Mouse (Mus musculus): ENCODE measurements around the gene Phf13. TPM values are rescaled to one million over a fixed set of nuclear protein-coding genes. Genes with fewer than 3 reads are reported as not detected.
"Not testable (repeated sequence)": the region's sequence is repeated elsewhere in the genome, so short reads cannot be mapped to it uniquely, and the experiment has no call there.

Gene Phf13
- polyA plus RNA-seq, 1 experiment from 2014 or later, result 27.0 TPM

GRCm38 (mm10) chr4:152036464-152036863, 40.4 kb upstream of the Phf13 start:
- not testable (repeated sequence) for H3K27me3 ChIP-seq (ENCODE audit: control insufficient read depth, insufficient read depth, low read length); H3K4me1 ChIP-seq (replicated peaks; ENCODE audit: control insufficient read depth, insufficient read depth, low read length); H3K36me3 ChIP-seq (ENCODE audit: control insufficient read depth, insufficient read depth, low read length); H3K4me3 ChIP-seq (ENCODE audit: low read depth, low read length); DNase-seq (ENCODE audit: low spot score); H3K9ac ChIP-seq (ENCODE audit: low read length); H3K9me3 ChIP-seq (ENCODE audit: control insufficient read depth, low read length); ATAC-seq (replicated peaks; ENCODE audit: low FRiP score); H3K4me2 ChIP-seq (ENCODE audit: low read depth, low read length, severe bottlenecking); H3K27ac ChIP-seq (ENCODE audit: low read depth, low read length)
- 92% methylated on average over 6 of the region's 6 CpGs for WGBS

DNA sequence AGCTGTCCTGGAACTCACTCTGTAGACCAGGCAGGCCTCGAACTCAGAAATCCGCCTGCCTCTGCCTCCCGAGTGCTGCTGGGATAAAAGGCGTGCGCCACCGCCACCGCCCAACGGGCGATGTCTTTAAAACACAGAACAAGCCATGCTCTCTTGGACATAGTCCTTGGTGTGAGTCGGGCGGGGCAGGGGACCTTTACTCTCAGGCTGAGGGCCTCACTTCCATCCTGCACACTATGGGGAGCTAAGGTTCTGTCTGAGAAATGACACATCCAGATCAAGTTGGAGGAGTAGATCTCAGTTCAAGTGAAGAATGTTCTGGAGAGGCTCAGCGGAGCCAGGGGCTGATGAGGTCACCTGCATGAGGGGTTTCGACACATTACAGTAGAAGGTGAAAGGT, 36.9 kb upstream of the Phf13 start:
- Histone ChIP-seq H3K9ac (ENCODE audit: low read length) (no peak overlapping the region), H3K4me2 (ENCODE audit: low read depth, low read length, severe bottlenecking) (no peak overlapping the region), H3K27me3 (ENCODE audit: control insufficient read depth, insufficient read depth, low read length) (no peaks in the 10 kb centered on the region; the same call in 1 of the 2 replicates), H3K27ac (ENCODE audit: low read depth, low read length) (no peak overlapping the region), H3K4me3 (ENCODE audit: low read depth, low read length) (no peak overlapping the region), H3K4me1 (replicated peaks; ENCODE audit: control insufficient read depth, insufficient read depth, low read length) (peaks cover 8% of the 10 kb centered on the region), H3K9me3 (ENCODE audit: control insufficient read depth, low read length) (no peaks in the 10 kb centered on the region), H3K36me3 (ENCODE audit: control insufficient read depth, insufficient read depth, low read length) (no peaks in the 10 kb centered on the region)
- no peak for DNase-seq (ENCODE audit: low spot score)
- no peak for ATAC-seq (replicated peaks; ENCODE audit: low FRiP score)
- 92% methylated on average over 13 of the region's 13 CpGs for whole genome bisulfite sequencing

DNA sequence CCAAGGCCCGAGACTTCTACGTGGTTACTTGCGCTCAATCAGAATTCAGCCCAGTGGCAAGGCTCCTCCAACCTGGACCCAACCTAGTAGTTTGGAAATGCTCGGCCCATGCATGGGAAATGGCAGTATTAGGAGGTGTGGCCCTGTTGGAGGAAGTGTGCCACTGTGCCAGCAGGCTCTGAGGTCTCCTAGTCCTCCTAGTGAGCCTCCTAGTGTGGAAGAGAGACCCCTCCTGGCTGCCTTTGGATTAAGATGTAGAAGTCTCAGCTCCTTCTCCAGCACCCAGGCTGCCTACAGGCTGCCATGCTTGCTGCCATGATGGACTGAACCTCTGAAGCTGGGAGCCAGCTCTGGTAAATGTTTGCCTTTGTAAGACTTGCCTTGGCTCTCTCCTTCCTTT, 33.9 kb upstream of the Phf13 start:
- H3K36me3 ChIP-seq (ENCODE audit: control insufficient read depth, insufficient read depth, low read length), result no peaks in the 10 kb centered on the region; the same call in 1 of the 2 replicates
- H3K4me3 ChIP-seq (ENCODE audit: low read depth, low read length), result no peak overlapping the region
- DNase-seq (ENCODE audit: low spot score) (no peak), ATAC-seq (replicated peaks; ENCODE audit: low FRiP score) (no peak)
- no peaks in the 10 kb centered on the region for H3K9me3 ChIP-seq (ENCODE audit: control insufficient read depth, low read length)
- H3K9ac ChIP-seq (ENCODE audit: low read length), result no peak overlapping the region
- H3K4me2 ChIP-seq (ENCODE audit: low read depth, low read length, severe bottlenecking), result no peak overlapping the region
- WGBS, result 77% methylated on average over 4 of the region's 4 CpGs
- peaks cover 24% of the 10 kb centered on the region for H3K4me1 ChIP-seq (replicated peaks; ENCODE audit: control insufficient read depth, insufficient read depth, low read length)
- no peak overlapping the region for H3K27ac ChIP-seq (ENCODE audit: low read depth, low read length)
- H3K27me3 ChIP-seq (ENCODE audit: control insufficient read depth, insufficient read depth, low read length), result no peaks in the 10 kb centered on the region; the same call in 1 of the 2 replicates

- no peaks in the 10 kb centered on the region for H3K9me3 ChIP-seq (ENCODE audit: control insufficient read depth, low read length)
- H3K36me3 ChIP-seq (ENCODE audit: control insufficient read depth, insufficient read depth, low read length), result peaks cover 3% of the 10 kb centered on the region; the same call in 1 of the 2 replicates
- no peak overlapping the region for H3K9ac ChIP-seq (ENCODE audit: low read length)
- ATAC-seq (replicated peaks; ENCODE audit: low FRiP score), result no peak
- no peak overlapping the region for H3K4me2 ChIP-seq (ENCODE audit: low read depth, low read length, severe bottlenecking)
- no peak overlapping the region for H3K4me3 ChIP-seq (ENCODE audit: low read depth, low read length)
- WGBS, result 50% methylated on average over 5 of the region's 5 CpGs
- no peak overlapping the region for H3K27ac ChIP-seq (ENCODE audit: low read depth, low read length)
- no peak for DNase-seq (ENCODE audit: low spot score)
- H3K4me1 ChIP-seq (replicated peaks; ENCODE audit: control insufficient read depth, insufficient read depth, low read length), result peaks cover 24% of the 10 kb centered on the region
- no peaks in the 10 kb centered on the region; the same call in 1 of the 2 replicates for H3K27me3 ChIP-seq (ENCODE audit: control insufficient read depth, insufficient read depth, low read length)
These were observed 33.0 kb upstream of the Phf13 start for GRCm38 (mm10) chr4:152029087-152029486.

DNA sequence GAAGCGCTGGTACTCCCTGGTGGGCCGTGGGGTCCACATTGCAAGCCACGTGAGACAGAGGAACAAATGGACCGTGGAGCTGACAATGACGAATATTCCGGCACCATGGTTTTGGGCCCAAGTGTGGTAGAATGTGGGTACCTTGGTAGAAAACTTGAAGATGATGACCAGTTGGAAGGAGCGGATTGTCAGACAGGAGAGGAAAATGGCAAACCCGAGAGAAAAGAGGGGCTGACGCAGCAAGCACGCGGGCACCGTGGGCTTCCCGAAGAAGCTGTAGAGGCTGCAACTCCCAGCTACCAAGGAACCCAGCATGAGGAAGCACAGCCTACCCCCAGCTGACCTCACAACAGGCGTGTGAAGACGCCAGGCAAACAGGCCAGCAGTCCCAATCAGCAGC, 32.4 kb upstream of the Phf13 start:
- Histone ChIP-seq H3K4me1 (replicated peaks; ENCODE audit: control insufficient read depth, insufficient read depth, low read length) (peaks cover 24% of the 10 kb centered on the region), H3K4me2 (ENCODE audit: low read depth, low read length, severe bottlenecking) (peak overlapping the region; percentile 89), H3K27ac (ENCODE audit: low read depth, low read length) (no peak overlapping the region), H3K4me3 (ENCODE audit: low read depth, low read length) (peak overlapping the region; percentile 60; the same call in 1 of the 2 replicates), H3K27me3 (ENCODE audit: control insufficient read depth, insufficient read depth, low read length) (no peaks in the 10 kb centered on the region; the same call in 1 of the 2 replicates), H3K9ac (ENCODE audit: low read length) (no peak overlapping the region), H3K9me3 (ENCODE audit: control insufficient read depth, low read length) (no peaks in the 10 kb centered on the region), H3K36me3 (ENCODE audit: control insufficient read depth, insufficient read depth, low read length) (peaks cover 3% of the 10 kb centered on the region; the same call in 1 of the 2 replicates)
- no peak for ATAC-seq (replicated peaks; ENCODE audit: low FRiP score)
- WGBS, result 75% methylated on average over 15 of the region's 15 CpGs
- DNase-seq (ENCODE audit: low spot score), result no peak

GRCm38 (mm10) chr4:152027524-152027923, 31.5 kb upstream of the Phf13 start, which contains the start of gene Zbtb48:
Zbtb48 (minus strand) TSS chr4:152027671.
- ATAC-seq (replicated peaks; ENCODE audit: low FRiP score), result peak; percentile 98
- H3K4me2 ChIP-seq (ENCODE audit: low read depth, low read length, severe bottlenecking), result peak within 1 kb of the TSS; percentile 89
- H3K27me3 ChIP-seq (ENCODE audit: control insufficient read depth, insufficient read depth, low read length), result no peaks in the 10 kb centered on the region; the same call in 1 of the 2 replicates
- peaks cover 3% of the 10 kb centered on the region; the same call in 1 of the 2 replicates for H3K36me3 ChIP-seq (ENCODE audit: control insufficient read depth, insufficient read depth, low read length)
- under 1% methylated on average over 35 of the region's 35 CpGs for WGBS
- H3K9ac ChIP-seq (ENCODE audit: low read length), result peak within 1 kb of the TSS; percentile 66
- no peaks in the 10 kb centered on the region for H3K9me3 ChIP-seq (ENCODE audit: control insufficient read depth, low read length)
- DNase-seq (ENCODE audit: low spot score), result peak; percentile 97
- H3K27ac ChIP-seq (ENCODE audit: low read depth, low read length), result no peak within 1 kb of the TSS
- H3K4me1 ChIP-seq (replicated peaks; ENCODE audit: control insufficient read depth, insufficient read depth, low read length), result peaks cover 24% of the 10 kb centered on the region
- H3K4me3 ChIP-seq (ENCODE audit: low read depth, low read length), result peak within 1 kb of the TSS; percentile 60

DNA sequence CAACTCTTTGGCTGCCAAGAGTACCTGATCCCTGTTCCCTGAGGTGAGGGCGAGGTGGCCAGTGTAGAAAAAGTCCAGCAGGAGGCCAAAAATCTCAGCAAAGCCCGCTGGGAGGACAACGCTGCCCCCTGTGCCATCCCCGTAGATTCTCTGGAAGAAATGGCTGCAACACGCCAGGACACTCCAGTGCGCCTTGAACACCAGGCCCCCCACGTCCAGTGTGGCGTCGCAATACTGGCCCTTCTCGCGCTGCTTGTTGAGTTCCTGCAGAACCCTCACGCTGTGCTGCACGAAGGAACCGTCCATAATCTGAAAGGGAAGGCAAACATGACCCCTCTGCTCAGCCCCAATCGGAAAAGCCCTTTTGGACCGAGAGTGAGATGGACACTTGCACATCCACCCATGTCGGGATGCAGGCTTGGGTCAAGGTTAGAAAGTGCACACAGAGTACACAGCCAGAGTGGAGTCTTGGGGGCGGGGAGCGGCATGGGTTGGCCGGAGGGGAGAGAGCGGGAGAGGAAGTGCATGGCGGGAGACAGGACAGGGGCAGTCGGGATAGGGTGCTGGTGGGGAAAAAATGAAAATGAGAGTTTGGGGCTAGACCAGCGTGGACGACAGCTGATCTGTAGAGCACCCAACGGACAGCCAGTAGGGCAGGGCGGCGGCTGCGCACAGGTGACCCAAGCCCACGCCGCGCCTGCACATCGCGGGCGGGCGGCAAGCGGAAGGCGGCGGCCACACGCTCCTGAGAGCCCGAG, 30.9 kb upstream of the Phf13 start:
- no peaks in the 10 kb centered on the region; the same call in 1 of the 2 replicates for H3K27me3 ChIP-seq (ENCODE audit: control insufficient read depth, insufficient read depth, low read length)
- H3K36me3 ChIP-seq (ENCODE audit: control insufficient read depth, insufficient read depth, low read length), result peaks cover 3% of the 10 kb centered on the region; the same call in 1 of the 2 replicates
- peaks cover 24% of the 10 kb centered on the region for H3K4me1 ChIP-seq (replicated peaks; ENCODE audit: control insufficient read depth, insufficient read depth, low read length)
- DNase-seq (ENCODE audit: low spot score) (no peak), ATAC-seq (replicated peaks; ENCODE audit: low FRiP score) (no peak; the same call in none of the 2 replicates)
- WGBS, result 2% methylated on average over 39 of the region's 41 CpGs
- peak overlapping the region; percentile 66 for H3K9ac ChIP-seq (ENCODE audit: low read length)
- peak overlapping the region; percentile 60 for H3K4me3 ChIP-seq (ENCODE audit: low read depth, low read length)
- no peaks in the 10 kb centered on the region for H3K9me3 ChIP-seq (ENCODE audit: control insufficient read depth, low read length)
- peak overlapping the region; percentile 89 for H3K4me2 ChIP-seq (ENCODE audit: low read depth, low read length, severe bottlenecking)
- no peak overlapping the region for H3K27ac ChIP-seq (ENCODE audit: low read depth, low read length)

DNA sequence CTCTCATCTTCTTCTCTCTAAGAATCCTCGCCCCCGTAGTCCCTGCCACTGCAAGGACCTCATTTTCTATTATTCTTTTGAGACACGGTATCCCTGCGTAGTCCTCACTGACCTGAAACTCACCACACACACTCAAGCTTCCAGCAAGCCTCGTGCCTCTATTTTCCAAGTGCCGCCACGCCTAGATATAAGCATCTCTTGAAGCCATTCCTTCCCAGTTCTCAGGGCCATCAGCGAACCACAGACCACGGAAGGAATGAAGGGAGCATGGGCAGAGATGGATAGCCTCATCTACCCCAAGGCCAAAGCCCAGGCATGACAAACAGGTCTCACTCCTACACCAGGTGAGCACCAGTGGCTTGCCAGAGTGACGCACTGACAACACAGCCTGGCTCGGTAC, 28.5 kb upstream of the Phf13 start:
- Histone ChIP-seq H3K4me3 (ENCODE audit: low read depth, low read length) (no peak overlapping the region), H3K9me3 (ENCODE audit: control insufficient read depth, low read length) (no peaks in the 10 kb centered on the region), H3K4me1 (replicated peaks; ENCODE audit: control insufficient read depth, insufficient read depth, low read length) (peaks cover 21% of the 10 kb centered on the region), H3K36me3 (ENCODE audit: control insufficient read depth, insufficient read depth, low read length) (peaks cover 3% of the 10 kb centered on the region; the same call in 1 of the 2 replicates), H3K27me3 (ENCODE audit: control insufficient read depth, insufficient read depth, low read length) (no peaks in the 10 kb centered on the region; the same call in 1 of the 2 replicates), H3K4me2 (ENCODE audit: low read depth, low read length, severe bottlenecking) (no peak overlapping the region), H3K27ac (ENCODE audit: low read depth, low read length) (no peak overlapping the region), H3K9ac (ENCODE audit: low read length) (no peak overlapping the region)
- 92% methylated on average over 11 of the region's 11 CpGs for WGBS
- ATAC-seq (replicated peaks; ENCODE audit: low FRiP score) (no peak), DNase-seq (ENCODE audit: low spot score) (no peak)

Measured in forebrain, embryonic 11.5 days (tissue).